Comparison of ENCODE assay signal across 27 mouse cellular contexts in the genomic region with DNA sequence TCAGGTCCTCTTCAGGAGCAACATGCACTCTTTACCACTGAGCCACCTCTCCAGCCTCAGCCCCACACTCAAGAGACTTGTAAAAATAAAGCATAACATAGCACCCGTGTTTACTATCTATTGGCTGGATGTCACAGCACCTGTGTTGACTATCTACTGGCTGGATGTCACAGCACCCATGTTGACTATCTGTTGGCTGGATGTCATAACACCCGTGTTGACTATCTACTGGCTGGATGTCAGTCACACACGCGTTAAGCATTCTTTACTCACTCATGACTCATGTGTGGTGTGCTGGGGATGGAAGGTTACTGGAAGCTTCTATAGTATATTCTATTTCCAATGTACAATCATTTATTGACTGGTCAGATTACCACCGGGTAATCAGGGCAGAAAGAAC.
"Had no signal": no experiment of that assay in that cellular context is flagged by ENCODE, and none has a peak within 500 bp of the region (broad histone marks: within the 10 kb centered on the region; RNA-seq: fewer than 3 reads in every experiment).

No protein-coding gene starts in this region.

- H3K9me3 ChIP-seq: embryonic facial prominence, embryonic 10.5 days; embryonic facial prominence, embryonic 12.5 days; embryonic facial prominence, embryonic 13.5 days; embryonic facial prominence, embryonic 15.5 days; forebrain, embryonic 10.5 days; forebrain, embryonic 12.5 days; forebrain, embryonic 13.5 days; forebrain, embryonic 15.5 days had no signal

- H3K4me2 ChIP-seq: embryonic facial prominence, embryonic 12.5 days; embryonic facial prominence, embryonic 13.5 days; embryonic facial prominence, embryonic 15.5 days; forebrain, embryonic 12.5 days; forebrain, embryonic 13.5 days; forebrain, embryonic 15.5 days had no signal

- H3K27ac ChIP-seq: embryonic facial prominence, embryonic 10.5 days; embryonic facial prominence, embryonic 12.5 days; embryonic facial prominence, embryonic 13.5 days; embryonic facial prominence, embryonic 15.5 days; forebrain, embryonic 10.5 days; forebrain, embryonic 12.5 days; forebrain, embryonic 13.5 days; forebrain, embryonic 15.5 days; gastrocnemius, adult 2 months; heart, adult 2 months had no signal

- ATAC-seq: forebrain, embryonic 13.5 days; forebrain, embryonic 14.5 days; forebrain, embryonic 15.5 days; forebrain, postnatal 0 days had no signal

- H3K27me3 ChIP-seq: embryonic facial prominence, embryonic 12.5 days; embryonic facial prominence, embryonic 13.5 days; embryonic facial prominence, embryonic 15.5 days; forebrain, embryonic 12.5 days; forebrain, embryonic 13.5 days; forebrain, embryonic 15.5 days had no signal

- H3K4me3 ChIP-seq: embryonic facial prominence, embryonic 10.5 days; embryonic facial prominence, embryonic 12.5 days; embryonic facial prominence, embryonic 13.5 days; embryonic facial prominence, embryonic 15.5 days; erythroblast, embryonic 14.5 days; forebrain, embryonic 10.5 days; forebrain, embryonic 12.5 days; forebrain, embryonic 13.5 days; forebrain, embryonic 15.5 days; gastrocnemius, adult 2 months; heart, adult 2 months had no signal

- DNase-seq: cerebellum, adult 2 months; cerebellum, adult 8-10 months; cerebellum, adult 9-10 months; cerebellum, adult 9-11 months; cerebellum, postnatal 10 days; cerebellum, postnatal 14 days; cerebellum, postnatal 25 days; cerebellum, postnatal 36 days; embryo, embryonic 11 days; forebrain, postnatal 0 days; gastrocnemius, adult 2 months; gastrocnemius, postnatal 10 days; gastrocnemius, postnatal 14 days; gastrocnemius, postnatal 25 days; gastrocnemius, postnatal 36 days; heart, adult 18-20 months; heart, adult 2 months had no signal

- H3K36me3 ChIP-seq: embryonic facial prominence, embryonic 15.5 days; forebrain, embryonic 12.5 days had no signal

- H3K9ac ChIP-seq: embryonic facial prominence, embryonic 12.5 days; embryonic facial prominence, embryonic 13.5 days; embryonic facial prominence, embryonic 15.5 days; forebrain, embryonic 12.5 days; forebrain, embryonic 13.5 days; forebrain, embryonic 15.5 days; forebrain, postnatal 0 days had no signal
